Comparison of ENCODE assay signal across 16 mouse cellular contexts in genomic region chr7:78382126-78382525, GRCm38 (mm10).
A peak's percentile ranks its signal among the peaks of the same experiment; 100 is the strongest.
DNase-seq lines count a peak whose midpoint lies in the region; ATAC-seq and TF ChIP-seq lines count a peak whose summit lies in the region.
"Had no signal": no experiment of that assay in that cellular context is flagged by ENCODE, and none has a peak within 500 bp of the region (broad histone marks: within the 10 kb centered on the region; RNA-seq: fewer than 3 reads in every experiment).

No protein-coding gene starts in this region.

- ATAC-seq in forebrain, postnatal 0 days = no peak
- no peak for ATAC-seq in lung, postnatal 0 days
- ATAC-seq: intestine, embryonic 15.5 days; midbrain, embryonic 16.5 days had no signal

- H3K4me2 ChIP-seq in forebrain, postnatal 0 days (ENCODE audit: low read depth) = no peak overlapping the region
- H3K4me2 ChIP-seq in lung, postnatal 0 days (replicated peaks; ENCODE audit: low read depth, low read length) = no peak overlapping the region
- H3K4me2 ChIP-seq: hindbrain, embryonic 13.5 days; intestine, embryonic 15.5 days; kidney, embryonic 15.5 days; limb, embryonic 13.5 days had no signal

- TF ChIP-seq CTCF in forebrain, postnatal 0 days (IDR thresholded peaks at IDR 0.05; ENCODE audit: low read depth) = 0 out of 2 replicates have a peak, but pooled peaks have one; percentile 16
- TF ChIP-seq CTCF in lung, postnatal 0 days (IDR thresholded peaks at IDR 0.05) = no peak
- peak; percentile 44; the same call in 1 of the 2 replicates for TF ChIP-seq CTCF in cerebellum, adult 2 months (IDR thresholded peaks at IDR 0.05; ENCODE audit: borderline replicate concordance, insufficient read depth, low read depth, low read length)

- H3K27ac ChIP-seq in forebrain, postnatal 0 days (ENCODE audit: low read depth, low read length) = no peak overlapping the region
- no peak overlapping the region for H3K27ac ChIP-seq in forebrain, embryonic 10.5 days
- H3K27ac ChIP-seq in lung, postnatal 0 days (ENCODE audit: low read length) = no peak overlapping the region
- no peak overlapping the region; the same call in 1 of the 2 replicates for H3K27ac ChIP-seq in cerebellum, adult 2 months (ENCODE audit: insufficient read depth, low read length)
- H3K27ac ChIP-seq: embryonic facial prominence, embryonic 10.5 days; hindbrain, embryonic 13.5 days; intestine, embryonic 15.5 days; kidney, embryonic 15.5 days; limb, embryonic 13.5 days had no signal

- no peaks in the 10 kb centered on the region for H3K9me3 ChIP-seq in forebrain, postnatal 0 days (ENCODE audit: low read length)
- H3K9me3 ChIP-seq in forebrain, embryonic 10.5 days = no peaks in the 10 kb centered on the region
- no peaks in the 10 kb centered on the region for H3K9me3 ChIP-seq in lung, postnatal 0 days (ENCODE audit: low read length)
- H3K9me3 ChIP-seq: embryonic facial prominence, embryonic 10.5 days; hindbrain, embryonic 13.5 days; intestine, embryonic 15.5 days; kidney, embryonic 15.5 days; limb, embryonic 13.5 days had no signal

- H3K36me3 ChIP-seq in forebrain, postnatal 0 days (ENCODE audit: insufficient read depth) = no peaks in the 10 kb centered on the region
- H3K36me3 ChIP-seq in forebrain, embryonic 10.5 days (replicated peaks) = no peaks in the 10 kb centered on the region
- H3K36me3 ChIP-seq in lung, postnatal 0 days (ENCODE audit: insufficient read depth, low read length) = no peaks in the 10 kb centered on the region
- H3K36me3 ChIP-seq: embryonic facial prominence, embryonic 10.5 days; hindbrain, embryonic 13.5 days; intestine, embryonic 15.5 days; kidney, embryonic 15.5 days; limb, embryonic 13.5 days had no signal

- no peak overlapping the region for H3K9ac ChIP-seq in forebrain, postnatal 0 days
- H3K9ac ChIP-seq in lung, postnatal 0 days (replicated peaks; ENCODE audit: low read depth) = no peak overlapping the region
- H3K9ac ChIP-seq: hindbrain, embryonic 13.5 days; intestine, embryonic 15.5 days; kidney, embryonic 15.5 days; limb, embryonic 13.5 days had no signal

- H3K4me1 ChIP-seq in forebrain, postnatal 0 days (ENCODE audit: insufficient read depth) = no peaks in the 10 kb centered on the region
- H3K4me1 ChIP-seq in forebrain, embryonic 10.5 days = no peaks in the 10 kb centered on the region
- H3K4me1 ChIP-seq in lung, postnatal 0 days (ENCODE audit: insufficient read depth, low read depth, low read length) = no peaks in the 10 kb centered on the region
- peaks cover 50% of the 10 kb centered on the region for H3K4me1 ChIP-seq in cerebellum, adult 2 months (ENCODE audit: control insufficient read depth, insufficient read depth, low read length)
- H3K4me1 ChIP-seq: embryonic facial prominence, embryonic 10.5 days; hindbrain, embryonic 13.5 days; intestine, embryonic 15.5 days; kidney, embryonic 15.5 days; limb, embryonic 13.5 days had no signal

- H3K27me3 ChIP-seq in forebrain, postnatal 0 days (ENCODE audit: insufficient read depth, low read length) = no peaks in the 10 kb centered on the region
- no peaks in the 10 kb centered on the region for H3K27me3 ChIP-seq in forebrain, embryonic 10.5 days (ENCODE audit: poor library complexity, severe bottlenecking)
- no peaks in the 10 kb centered on the region for H3K27me3 ChIP-seq in lung, postnatal 0 days (replicated peaks; ENCODE audit: insufficient read depth, low read length)
- H3K27me3 ChIP-seq in cerebellum, adult 2 months (ENCODE audit: control insufficient read depth, insufficient read depth, low read length) = no peaks in the 10 kb centered on the region
- H3K27me3 ChIP-seq: CH12.LX; hindbrain, embryonic 13.5 days; intestine, embryonic 15.5 days; kidney, embryonic 15.5 days; limb, embryonic 13.5 days had no signal

- WGBS in forebrain, postnatal 0 days = 28% methylated on average over 1 of the region's 1 CpGs
- 27% methylated on average over 1 of the region's 1 CpGs for WGBS in forebrain, embryonic 10.5 days
- 7% methylated on average over 1 of the region's 1 CpGs for WGBS in lung, postnatal 0 days
- 15% methylated on average over 1 of the region's 1 CpGs for WGBS in cerebellum, adult 2 months

- TF ChIP-seq POLR2A in cerebellum, adult 2 months (IDR thresholded peaks at IDR 0.05; ENCODE audit: borderline replicate concordance, insufficient read depth, low read length) = no peak

- no peak for TF ChIP-seq EP300 in lung, postnatal 0 days (IDR thresholded peaks at IDR 0.05)

- no peak for DNase-seq in forebrain, postnatal 0 days
- no peak for DNase-seq in forebrain, embryonic 10.5 days (ENCODE audit: extremely low spot score, low spot score)
- DNase-seq in lung, postnatal 10 days = peak; percentile 46
- DNase-seq in lung, postnatal 0 days (ENCODE audit: low spot score) = no peak
- peak; percentile 78 to 95 for DNase-seq in cerebellum, adult 2 months
- DNase-seq in lung, postnatal 25 days (ENCODE audit: low spot score) = peak; percentile 31
- no peak for DNase-seq in layer of hippocampus, postnatal 36 days
- DNase-seq in kidney, postnatal 4 days = no peak
- DNase-seq: right cerebral cortex, adult 18-20 months had no signal

- H3K4me3 ChIP-seq in forebrain, postnatal 0 days (ENCODE audit: low read depth, low read length) = no peak overlapping the region
- H3K4me3 ChIP-seq in forebrain, embryonic 10.5 days = no peak overlapping the region
- H3K4me3 ChIP-seq in lung, postnatal 0 days (ENCODE audit: low read depth, low read length) = no peak overlapping the region
- H3K4me3 ChIP-seq in cerebellum, adult 2 months (replicated peaks; ENCODE audit: insufficient read depth, low read depth, low read length) = no peak overlapping the region
- H3K4me3 ChIP-seq: embryonic facial prominence, embryonic 10.5 days; hindbrain, embryonic 13.5 days; intestine, embryonic 15.5 days; kidney, embryonic 15.5 days; limb, embryonic 13.5 days had no signal

Comparison
In these comparisons a context has a peak if more than half of its experiments do, and no peak if none do; other contexts are left out.
1. DNase-seq: peak in lung, postnatal 10 days (single experiment), cerebellum, adult 2 months (2 of 2) and lung, postnatal 25 days (single experiment); none in forebrain, postnatal 0 days (single experiment), forebrain, embryonic 10.5 days (single experiment), lung, postnatal 0 days (single experiment), layer of hippocampus, postnatal 36 days (0 of 2) and kidney, postnatal 4 days (0 of 2).